Mouse (Mus musculus) kidney, embryonic 14.5 days (tissue): ENCODE results near the gene Zfp39. TPM values are rescaled to one million over a fixed set of nuclear protein-coding genes. Genes with fewer than 3 reads are reported as not detected.

Experiments
- ATAC-seq: fragments of 200-750 bp; cut with Nextera tagmentation; 2 replicates; pipeline ENCODE4 v1.8.0; 2017; ENCODE audit warnings: moderate number of reproducible peaks, mild to moderate bottlenecking, moderate TSS enrichment, moderate library complexity; ENCODE audit not compliant: low FRiP score, low TSS enrichment
- H3K27ac ChIP-seq: fragments of 300-500 bp; sonication (generic); 2 replicates; pipeline ENCODE4 v1.5.1; 2014; ENCODE audit warnings: low read depth, mild to moderate bottlenecking, low read length, moderate library complexity, mixed read lengths
- H3K27me3 ChIP-seq: fragments of 300-500 bp; sonication (generic); 2 replicates; pipeline ENCODE4 v1.6.1; 2014; ENCODE audit warnings: mild to moderate bottlenecking, low read length; ENCODE audit not compliant: control insufficient read depth, insufficient read depth
- H3K36me3 ChIP-seq: fragments of 300-500 bp; sonication (generic); 2 replicates; pipeline ENCODE4 v1.6.1; 2014; ENCODE audit warnings: low read length, mixed read lengths; ENCODE audit not compliant: control insufficient read depth, insufficient read depth
- H3K4me1 ChIP-seq: fragments of 300-500 bp; sonication (generic); 2 replicates; pipeline ENCODE4 v1.6.1; 2014; ENCODE audit warnings: low read length, mixed read lengths; ENCODE audit not compliant: control insufficient read depth, insufficient read depth
- H3K4me2 ChIP-seq: fragments of 300-500 bp; sonication (generic); replicated peaks from 2 replicates; pipeline ENCODE4 v1.6.1; 2014; ENCODE audit warnings: low read depth, mild to moderate bottlenecking, low read length
- H3K4me3 ChIP-seq: fragments of 300-500 bp; sonication (generic); 2 replicates; pipeline ENCODE4 v1.5.1; 2014; ENCODE audit warnings: mild to moderate bottlenecking, low read length
- H3K9ac ChIP-seq: fragments of 300-500 bp; sonication (generic); 2 replicates; pipeline ENCODE4 v1.6.1; 2014; ENCODE audit warnings: low read depth, mild to moderate bottlenecking, low read length, moderate library complexity
- H3K9me3 ChIP-seq: fragments of 300-500 bp; sonication (generic); 2 replicates; pipeline ENCODE4 v1.6.1; 2016; ENCODE audit warnings: low read length; ENCODE audit not compliant: control insufficient read depth
- WGBS: fragments of 180-500 bp; shearing (Covaris S2); extraction: QIAGEN DNeasy Blood & Tissue Kit; methylation state at CpG from one replicate; pipeline ENCODE4 v1.1.7; 2014; 5-methylcytosine and 5-hydroxymethylcytosine counted together
- polyA plus RNA-seq: library from polyadenylated mRNA; unstranded; fragments of >200 nt; fragmentation: Nextera tagmentation; extraction: Ambion mirVana; gene quantifications from 2 replicates; pipeline ENCODE4 v1.2.1, GENCODE M21; 2014

Gene Zfp39
- polyA plus RNA-seq, 1 experiment from 2014 or later = 9.6 TPM

- no peak overlapping the region for H3K9ac ChIP-seq
- 80% methylated on average over 1 of the region's 1 CpGs for WGBS
- no peak for ATAC-seq
- no peaks in the 10 kb centered on the region for H3K36me3 ChIP-seq
- H3K4me2 ChIP-seq = no peak overlapping the region; the same call in 1 of the 2 replicates
- H3K27ac ChIP-seq = no peak overlapping the region
- no peak overlapping the region for H3K4me3 ChIP-seq
- peaks cover 6% of the 10 kb centered on the region; the same call in 1 of the 2 replicates for H3K4me1 ChIP-seq
- H3K9me3 ChIP-seq = no peaks in the 10 kb centered on the region
- no peaks in the 10 kb centered on the region for H3K27me3 ChIP-seq
Measured at GRCm38 (mm10) chr11:58913776-58914175, 9.8 kb upstream of the Zfp39 start.

DNA sequence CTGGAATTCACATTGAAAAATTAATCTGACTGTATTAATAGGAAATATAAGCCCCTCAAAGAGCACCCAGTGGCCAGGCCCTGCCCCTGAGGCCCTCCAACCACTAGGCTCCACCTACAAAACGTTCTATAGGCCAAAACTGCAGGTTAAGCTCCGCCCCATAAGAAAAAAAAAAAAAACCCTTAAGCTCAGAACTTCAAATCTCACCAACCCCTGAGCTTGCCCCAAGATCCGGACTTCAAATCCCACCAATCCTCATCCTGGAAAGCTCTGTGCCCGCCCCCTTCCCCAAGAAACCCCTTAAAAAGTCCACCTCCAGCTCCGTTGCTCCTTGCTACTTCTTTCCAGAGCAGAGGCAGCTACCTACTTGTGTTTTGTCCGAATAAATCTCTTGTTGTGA, 813 bp upstream of the Zfp39 start:
- no peak overlapping the region for H3K4me3 ChIP-seq
- H3K27ac ChIP-seq = no peak overlapping the region
- H3K27me3 ChIP-seq = no peaks in the 10 kb centered on the region
- H3K9me3 ChIP-seq = no peaks in the 10 kb centered on the region
- H3K4me2 ChIP-seq = no peak overlapping the region; the same call in none of the 2 replicates
- peaks cover 22% of the 10 kb centered on the region; the same call in 1 of the 2 replicates for H3K36me3 ChIP-seq
- WGBS = 48% methylated on average over 6 of the region's 6 CpGs
- no peaks in the 10 kb centered on the region; the same call in 1 of the 2 replicates for H3K4me1 ChIP-seq
- no peak; the same call in 1 of the 2 replicates for ATAC-seq
- H3K9ac ChIP-seq = no peak overlapping the region

- H3K9me3 ChIP-seq = no peaks in the 10 kb centered on the region
- H3K27ac ChIP-seq = no peak overlapping the region
- peak overlapping the region; percentile 90 for H3K4me2 ChIP-seq
- H3K36me3 ChIP-seq = peaks cover 23% of the 10 kb centered on the region; the same call in 1 of the 2 replicates
- WGBS = 2% methylated on average over 8 of the region's 8 CpGs
- H3K27me3 ChIP-seq = no peaks in the 10 kb centered on the region
- no peaks in the 10 kb centered on the region; the same call in 1 of the 2 replicates for H3K4me1 ChIP-seq
- peak overlapping the region; percentile 83 for H3K9ac ChIP-seq
- ATAC-seq = no peak; the same call in 1 of the 2 replicates
- peak overlapping the region; percentile 79 for H3K4me3 ChIP-seq
Measured at GRCm38 (mm10) chr11:58904410-58904718, 339 bp upstream of the Zfp39 start.

GRCm38 (mm10) chr11:58901080-58901479, 2.9 kb downstream of the Zfp39 start:
- Histone ChIP-seq H3K9ac (no peak overlapping the region), H3K4me1 (no peaks in the 10 kb centered on the region; the same call in 1 of the 2 replicates), H3K27ac (no peak overlapping the region), H3K4me3 (no peak overlapping the region), H3K27me3 (no peaks in the 10 kb centered on the region), H3K4me2 (no peak overlapping the region), H3K36me3 (peaks cover 41% of the 10 kb centered on the region), H3K9me3 (no peaks in the 10 kb centered on the region)
- no peak for ATAC-seq

DNA sequence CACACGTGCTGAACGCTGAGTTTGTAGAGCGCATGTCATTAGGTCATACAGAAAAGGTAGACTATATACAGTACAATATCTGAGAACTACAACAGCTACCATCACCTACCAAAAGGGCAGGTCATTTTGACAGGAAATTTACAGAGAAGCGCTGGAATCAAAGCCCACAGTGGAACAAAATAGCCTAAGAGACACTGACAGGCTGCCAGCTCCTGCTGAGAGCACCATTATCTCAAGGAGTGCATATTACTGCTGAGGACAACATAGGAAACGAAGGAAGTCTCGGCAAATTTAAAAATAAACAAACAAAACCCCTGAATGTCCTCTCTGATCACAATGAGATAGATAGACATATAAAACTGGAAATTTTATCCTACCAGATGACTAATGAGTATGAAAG, 6.5 kb downstream of the Zfp39 start:
- Histone ChIP-seq H3K4me2 (no peak overlapping the region), H3K27me3 (no peaks in the 10 kb centered on the region), H3K27ac (no peak overlapping the region), H3K4me1 (no peaks in the 10 kb centered on the region), H3K4me3 (no peak overlapping the region), H3K9ac (no peak overlapping the region), H3K36me3 (peaks cover 65% of the 10 kb centered on the region), H3K9me3 (no peaks in the 10 kb centered on the region)
- WGBS = 91% methylated on average over 6 of the region's 6 CpGs
- no peak for ATAC-seq

DNA sequence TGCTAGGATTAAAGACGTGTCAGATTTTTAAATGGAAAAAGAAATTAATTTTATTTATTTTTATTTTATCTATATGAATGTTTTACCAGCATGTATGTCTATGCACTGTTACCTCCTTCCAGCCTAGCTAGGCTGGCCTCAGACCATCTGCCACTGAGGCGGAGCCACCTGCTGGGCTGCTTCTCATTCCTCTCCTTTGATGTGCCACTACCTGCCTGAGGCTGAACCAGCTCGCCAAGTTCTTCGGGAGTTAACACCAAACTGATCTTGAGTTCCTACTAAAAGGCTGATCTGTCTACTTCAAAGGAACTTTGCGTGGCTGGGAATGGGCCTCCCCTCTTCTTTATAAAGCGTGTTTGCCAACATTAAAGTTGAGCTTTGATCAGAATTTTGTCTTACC, 9.6 kb downstream of the Zfp39 start:
- H3K36me3 ChIP-seq = peaks cover 70% of the 10 kb centered on the region
- H3K4me2 ChIP-seq = no peak overlapping the region
- no peak overlapping the region for H3K9ac ChIP-seq
- no peak overlapping the region for H3K4me3 ChIP-seq
- no peak overlapping the region for H3K27ac ChIP-seq
- 67% methylated on average over 6 of the region's 6 CpGs for WGBS
- no peaks in the 10 kb centered on the region for H3K9me3 ChIP-seq
- no peaks in the 10 kb centered on the region for H3K27me3 ChIP-seq
- no peaks in the 10 kb centered on the region for H3K4me1 ChIP-seq
- ATAC-seq = no peak

DNA sequence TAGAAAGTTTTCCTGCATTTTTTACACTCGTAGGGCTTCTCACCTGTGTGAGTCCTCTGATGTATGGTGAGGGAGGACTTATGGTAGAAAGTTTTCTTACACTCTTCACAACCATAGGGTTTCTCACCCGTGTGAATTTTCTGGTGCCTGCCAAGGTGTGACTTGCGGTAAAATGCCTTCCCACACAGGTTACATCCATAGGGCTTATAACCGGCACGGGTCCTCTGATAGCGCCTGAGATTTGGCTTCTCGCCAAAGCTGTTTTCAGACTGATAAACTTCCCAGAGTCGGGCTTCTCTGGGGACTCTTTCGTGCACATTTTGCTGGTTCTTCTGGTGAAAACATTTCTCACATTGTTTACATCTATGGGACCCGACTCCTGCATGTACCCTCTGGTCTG, 13.5 kb downstream of the Zfp39 start:
- Histone ChIP-seq H3K36me3 (peaks cover 46% of the 10 kb centered on the region), H3K9me3 (no peaks in the 10 kb centered on the region), H3K4me2 (no peak overlapping the region), H3K27ac (no peak overlapping the region), H3K4me1 (no peaks in the 10 kb centered on the region), H3K9ac (no peak overlapping the region), H3K27me3 (no peaks in the 10 kb centered on the region), H3K4me3 (no peak overlapping the region)
- 93% methylated on average over 10 of the region's 10 CpGs for WGBS
- no peak for ATAC-seq

DNA sequence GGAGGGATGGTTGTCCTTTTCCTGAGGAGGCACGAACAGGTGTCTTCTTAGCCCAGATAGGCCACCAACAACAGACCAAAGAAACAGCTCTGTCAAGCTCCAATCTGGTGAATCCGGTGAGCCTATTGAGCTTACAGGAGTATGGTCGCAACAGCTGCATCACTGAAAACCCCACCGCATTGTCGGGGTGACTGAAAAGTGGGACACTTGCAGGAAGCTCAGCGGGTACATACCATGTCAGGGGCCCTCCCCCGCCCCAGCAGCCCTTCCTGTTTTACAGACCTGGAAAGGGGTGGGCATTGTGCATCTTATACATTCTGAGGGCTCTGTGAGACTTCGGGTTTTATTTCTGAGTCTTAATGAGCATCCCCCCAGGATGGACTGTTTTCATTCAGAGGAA, 20.3 kb downstream of the Zfp39 start:
- Histone ChIP-seq H3K4me2 (no peak overlapping the region), H3K9ac (no peak overlapping the region), H3K36me3 (peaks cover 35% of the 10 kb centered on the region), H3K9me3 (no peaks in the 10 kb centered on the region), H3K27ac (no peak overlapping the region), H3K4me1 (no peaks in the 10 kb centered on the region), H3K4me3 (no peak overlapping the region), H3K27me3 (no peaks in the 10 kb centered on the region)
- 90% methylated on average over 8 of the region's 8 CpGs for WGBS
- no peak for ATAC-seq

GRCm38 (mm10) chr11:58870961-58871360, 33.1 kb downstream of the Zfp39 start:
- Histone ChIP-seq H3K4me3 (no peak overlapping the region), H3K36me3 (peaks cover 14% of the 10 kb centered on the region), H3K9me3 (no peaks in the 10 kb centered on the region), H3K4me2 (no peak overlapping the region), H3K4me1 (peaks cover 12% of the 10 kb centered on the region; the same call in 1 of the 2 replicates), H3K27me3 (no peaks in the 10 kb centered on the region), H3K27ac (no peak overlapping the region), H3K9ac (no peak overlapping the region)
- ATAC-seq = no peak
- WGBS = 86% methylated on average over 4 of the region's 4 CpGs
